Mouse (Mus musculus): ENCODE measurements around the gene Cbfa2t2.

The Cbfa2t2 gene

GRCm38 (mm10) chr2:154425522-154425921 is 10.8 kb upstream of the Cbfa2t2 start:
- no peak for DNase-seq (ENCODE audit: low spot score)

- no peak for DNase-seq (ENCODE audit: low spot score)
Measured at GRCm38 (mm10) chr2:154426188-154426904, 9.9 kb upstream of the Cbfa2t2 start.

GRCm38 (mm10) chr2:154426905-154427852 is 9.1 kb upstream of the Cbfa2t2 start:
- no peak for DNase-seq (ENCODE audit: low spot score)

- DNase-seq (ENCODE audit: low spot score) = no peak
Measured at GRCm38 (mm10) chr2:154427853-154428360, 8.4 kb upstream of the Cbfa2t2 start.

GRCm38 (mm10) chr2:154430566-154430965 is 5.7 kb upstream of the Cbfa2t2 start:
- no peak for DNase-seq (ENCODE audit: low spot score)

GRCm38 (mm10) chr2:154432696-154433095 is 3.6 kb upstream of the Cbfa2t2 start:
- peak; percentile 13 for DNase-seq (ENCODE audit: low spot score)

- peak; percentile 67 for DNase-seq (ENCODE audit: low spot score)
Measured at GRCm38 (mm10) chr2:154433391-154433790, 2.9 kb upstream of the Cbfa2t2 start.

- DNase-seq (ENCODE audit: low spot score) = no peak
Measured at GRCm38 (mm10) chr2:154434690-154435089, 1.6 kb upstream of the Cbfa2t2 start.

- peak; percentile 98 for DNase-seq (ENCODE audit: low spot score)
Measured at GRCm38 (mm10) chr2:154436076-154436457, 214 bp upstream of the Cbfa2t2 start.

- DNase-seq (ENCODE audit: low spot score) = no peak
Measured at GRCm38 (mm10) chr2:154437191-154437527, 878 bp downstream of the Cbfa2t2 start.

- DNase-seq (ENCODE audit: low spot score) = no peak
Measured at GRCm38 (mm10) chr2:154440453-154440852, 4.2 kb downstream of the Cbfa2t2 start.

- no peak for DNase-seq (ENCODE audit: low spot score)
Measured at GRCm38 (mm10) chr2:154447821-154448220, 11.5 kb downstream of the Cbfa2t2 start.

- DNase-seq (ENCODE audit: low spot score) = no peak
Measured at GRCm38 (mm10) chr2:154448633-154449032, 12.4 kb downstream of the Cbfa2t2 start.

GRCm38 (mm10) chr2:154452951-154453350 is 16.7 kb downstream of the Cbfa2t2 start:
- DNase-seq (ENCODE audit: low spot score) = no peak

GRCm38 (mm10) chr2:154454099-154454498 is 17.8 kb downstream of the Cbfa2t2 start:
- no peak for DNase-seq (ENCODE audit: low spot score)

GRCm38 (mm10) chr2:154454605-154455004 is 18.3 kb downstream of the Cbfa2t2 start:
- peak; percentile 19 for DNase-seq (ENCODE audit: low spot score)

- DNase-seq (ENCODE audit: low spot score) = no peak
Measured at GRCm38 (mm10) chr2:154455776-154456175, 19.5 kb downstream of the Cbfa2t2 start.

- no peak for DNase-seq (ENCODE audit: low spot score)
Measured at GRCm38 (mm10) chr2:154456621-154457020, 20.3 kb downstream of the Cbfa2t2 start.

GRCm38 (mm10) chr2:154459262-154459661 is 23.0 kb downstream of the Cbfa2t2 start:
- DNase-seq (ENCODE audit: low spot score) = no peak

GRCm38 (mm10) chr2:154459851-154460250 is 23.6 kb downstream of the Cbfa2t2 start:
- DNase-seq (ENCODE audit: low spot score) = peak; percentile 42

- no peak for DNase-seq (ENCODE audit: low spot score)
Measured at GRCm38 (mm10) chr2:154463621-154464198, 27.4 kb downstream of the Cbfa2t2 start.

GRCm38 (mm10) chr2:154465914-154466335 is 29.6 kb downstream of the Cbfa2t2 start:
- no peak for DNase-seq (ENCODE audit: low spot score)

- DNase-seq (ENCODE audit: low spot score) = no peak
Measured at GRCm38 (mm10) chr2:154467139-154467538, 30.9 kb downstream of the Cbfa2t2 start.

All from yolk sac, embryonic 10.5 days (tissue).